Mouse (Mus musculus) bone marrow, adult 2 months (tissue): ENCODE measurements around the gene Nup54.

Experiments used
- CTCF ChIP-seq: fragments of 200-500 bp; IDR thresholded peaks from 2 replicates; pipeline ENCODE4 v1.5.1; 2011; ENCODE audit warnings: low read length, control low read depth; ENCODE audit not compliant: control insufficient read depth, insufficient read depth
- POLR2A ChIP-seq: fragments of 200-500 bp; IDR thresholded peaks from 2 replicates; pipeline ENCODE4 v1.6.1; 2011; ENCODE audit warnings: low read depth, mild to moderate bottlenecking, control low read depth, low read length, borderline replicate concordance; ENCODE audit not compliant: control insufficient read depth

DNA sequence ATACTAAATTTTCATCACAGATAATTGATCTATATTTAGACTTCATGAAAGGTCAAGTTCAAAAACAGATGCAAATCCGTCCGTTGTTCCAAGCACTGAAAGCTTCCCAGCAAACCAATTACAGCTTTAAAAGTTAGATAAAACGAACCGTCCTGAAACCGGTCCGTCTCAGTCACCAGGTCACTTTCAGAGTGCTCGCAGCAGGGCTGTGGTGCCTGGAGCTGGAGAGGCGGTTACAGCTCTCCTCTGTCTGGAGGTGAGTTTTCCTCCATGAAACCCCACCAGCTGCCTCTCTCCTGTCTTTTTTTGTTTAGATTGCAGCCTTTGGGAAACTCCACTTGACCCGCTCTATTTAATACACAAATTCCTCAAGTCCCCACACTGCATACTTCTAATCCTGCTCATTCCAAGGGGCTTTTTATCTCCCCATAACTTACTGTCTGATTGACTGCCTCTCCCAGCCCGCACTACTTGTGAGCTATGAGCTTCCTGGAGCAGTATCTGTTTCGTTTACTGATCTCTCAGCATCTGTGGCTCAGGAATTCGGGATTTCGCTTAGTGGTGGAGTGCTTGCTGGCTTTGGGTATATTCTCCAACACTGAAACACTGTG, 58.1 kb downstream of the Nup54 start:
- no peak for TF ChIP-seq CTCF
- no peak for TF ChIP-seq POLR2A
